In the genomic region with DNA sequence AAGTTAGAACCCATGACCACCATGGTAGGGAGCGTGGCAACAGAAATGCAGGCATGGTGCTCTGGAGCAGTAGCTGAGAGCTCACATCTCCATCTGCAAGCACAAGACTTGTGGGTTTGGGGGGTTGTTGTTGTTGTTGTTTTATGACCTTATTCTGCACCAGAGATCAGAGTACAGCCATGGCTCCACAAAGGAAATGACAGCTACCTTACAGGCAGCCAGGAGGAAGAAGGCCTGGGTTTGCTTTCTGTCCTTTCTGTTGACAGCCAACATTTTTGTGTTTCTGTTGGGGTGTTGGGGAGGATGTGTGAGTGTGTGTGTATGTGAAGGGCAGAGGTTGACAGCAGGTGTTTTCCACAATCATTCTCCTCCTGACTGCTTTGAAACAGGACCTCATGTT, we compare ENCODE assay signal across 12 mouse cellular contexts.
"Had no signal": no experiment of that assay in that cellular context is flagged by ENCODE, and none has a peak within 500 bp of the region (broad histone marks: within the 10 kb centered on the region; RNA-seq: fewer than 3 reads in every experiment).

No protein-coding gene starts in this region.

- DNase-seq: kidney, adult 2 months; kidney, postnatal 14 days; liver; lung, adult 18-20 months had no signal

- ATAC-seq: intestine, embryonic 15.5 days; midbrain, embryonic 16.5 days had no signal

- H3K27ac ChIP-seq: intestine, embryonic 15.5 days; kidney, embryonic 15.5 days; left cerebral cortex, adult 2 months; limb, embryonic 12.5 days; liver, embryonic 14.5 days; midbrain, embryonic 12.5 days; stomach, postnatal 0 days had no signal

- H3K4me1 ChIP-seq: intestine, embryonic 15.5 days; kidney, embryonic 15.5 days had no signal

- H3K27me3 ChIP-seq: intestine, embryonic 15.5 days; kidney, embryonic 15.5 days; limb, embryonic 12.5 days; midbrain, embryonic 12.5 days had no signal

- H3K4me3 ChIP-seq: intestine, embryonic 15.5 days; kidney, embryonic 15.5 days; left cerebral cortex, adult 2 months; limb, embryonic 12.5 days; midbrain, embryonic 12.5 days had no signal

- H3K9me3 ChIP-seq: intestine, embryonic 15.5 days; kidney, embryonic 15.5 days; limb, embryonic 12.5 days; midbrain, embryonic 12.5 days had no signal

- H3K36me3 ChIP-seq: intestine, embryonic 15.5 days; kidney, embryonic 15.5 days; limb, embryonic 12.5 days; midbrain, embryonic 12.5 days had no signal
